Mouse (Mus musculus): Measurements from ENCODE around the gene Plxdc2. TPM values are rescaled to one million over a fixed set of nuclear protein-coding genes. Genes with fewer than 3 reads are reported as not detected.
"Not testable (repeated sequence)": the region's sequence is repeated elsewhere in the genome, so short reads cannot be mapped to it uniquely, and the experiment has no call there.

Gene Plxdc2
- total RNA-seq, 2 experiments from 2014 or later, result 32.5 to 35.1 TPM

GRCm38 (mm10) chr2:16696390-16696789 is 340.3 kb downstream of the Plxdc2 start:
- DNase-seq (ENCODE audit: low spot score in 2 of 2), result no peak
- intact Hi-C loops (cut with DNase I), result no loop called here

GRCm38 (mm10) chr2:16697181-16697580 is 341.1 kb downstream of the Plxdc2 start:
- intact Hi-C loops (cut with DNase I), result no loop called here
- no peak for DNase-seq (ENCODE audit: low spot score in 2 of 2)

GRCm38 (mm10) chr2:16706227-16706626 is 350.1 kb downstream of the Plxdc2 start:
- intact Hi-C loops (cut with DNase I), result no loop called here
- no peak for DNase-seq (ENCODE audit: low spot score in 2 of 2)

GRCm38 (mm10) chr2:16709885-16710284 is 353.8 kb downstream of the Plxdc2 start:
- DNase-seq (ENCODE audit: low spot score in 2 of 2), result no peak
- intact Hi-C loops (cut with DNase I), result no loop called here

- intact Hi-C loops (cut with DNase I), result no loop called here
- DNase-seq (ENCODE audit: low spot score in 2 of 2), result no peak
Measured at GRCm38 (mm10) chr2:16731033-16731432, 374.9 kb downstream of the Plxdc2 start.

GRCm38 (mm10) chr2:16734381-16734780 is 378.3 kb downstream of the Plxdc2 start:
- intact Hi-C loops (cut with DNase I), result no loop called here
- DNase-seq (ENCODE audit: low spot score in 2 of 2), result no peak

GRCm38 (mm10) chr2:16738241-16738640 is 382.1 kb downstream of the Plxdc2 start:
- intact Hi-C loops (cut with DNase I), result no loop called here
- DNase-seq (ENCODE audit: low spot score in 2 of 2), result peak; percentile 75 to 92

- DNase-seq (ENCODE audit: low spot score in 2 of 2), result no peak
- intact Hi-C loops (cut with DNase I), result no loop called here
Measured at GRCm38 (mm10) chr2:16741813-16742212, 385.7 kb downstream of the Plxdc2 start.

GRCm38 (mm10) chr2:16743568-16743967 is 387.5 kb downstream of the Plxdc2 start:
- no peak for DNase-seq (ENCODE audit: low spot score in 2 of 2)
- intact Hi-C loops (cut with DNase I), result no loop called here

GRCm38 (mm10) chr2:16749302-16749909 is 393.3 kb downstream of the Plxdc2 start:
- intact Hi-C loops (cut with DNase I), result no loop called here
- no peak for DNase-seq (ENCODE audit: low spot score in 2 of 2)

GRCm38 (mm10) chr2:16757158-16757557 is 401.1 kb downstream of the Plxdc2 start:
- DNase-seq (ENCODE audit: low spot score in 2 of 2), result no peak
- intact Hi-C loops (cut with DNase I), result no loop called here

GRCm38 (mm10) chr2:16759766-16760165 is 403.7 kb downstream of the Plxdc2 start:
- intact Hi-C loops (cut with DNase I), result no loop called here
- no peak for DNase-seq (ENCODE audit: low spot score in 2 of 2)

GRCm38 (mm10) chr2:16769149-16769548 is 413.0 kb downstream of the Plxdc2 start:
- DNase-seq (ENCODE audit: low spot score in 2 of 2); intact Hi-C loops (cut with DNase I): not testable (repeated sequence)

GRCm38 (mm10) chr2:16773398-16774113 is 417.5 kb downstream of the Plxdc2 start:
- no peak for DNase-seq (ENCODE audit: low spot score in 2 of 2)
- intact Hi-C loops (cut with DNase I), result no loop called here

- no peak for DNase-seq (ENCODE audit: low spot score in 2 of 2)
- intact Hi-C loops (cut with DNase I), result no loop called here
Measured at GRCm38 (mm10) chr2:16774114-16774433, 418.0 kb downstream of the Plxdc2 start.

GRCm38 (mm10) chr2:16795283-16795682 is 439.2 kb downstream of the Plxdc2 start:
- DNase-seq (ENCODE audit: low spot score in 2 of 2), result peak in 1 of 2 experiments; percentile 26
- intact Hi-C loops (cut with DNase I), result no loop called here

Measured in left cerebral cortex, postnatal 25 days (tissue).